Comparison of ENCODE assay signal across 8 mouse cellular contexts in the genomic region with DNA sequence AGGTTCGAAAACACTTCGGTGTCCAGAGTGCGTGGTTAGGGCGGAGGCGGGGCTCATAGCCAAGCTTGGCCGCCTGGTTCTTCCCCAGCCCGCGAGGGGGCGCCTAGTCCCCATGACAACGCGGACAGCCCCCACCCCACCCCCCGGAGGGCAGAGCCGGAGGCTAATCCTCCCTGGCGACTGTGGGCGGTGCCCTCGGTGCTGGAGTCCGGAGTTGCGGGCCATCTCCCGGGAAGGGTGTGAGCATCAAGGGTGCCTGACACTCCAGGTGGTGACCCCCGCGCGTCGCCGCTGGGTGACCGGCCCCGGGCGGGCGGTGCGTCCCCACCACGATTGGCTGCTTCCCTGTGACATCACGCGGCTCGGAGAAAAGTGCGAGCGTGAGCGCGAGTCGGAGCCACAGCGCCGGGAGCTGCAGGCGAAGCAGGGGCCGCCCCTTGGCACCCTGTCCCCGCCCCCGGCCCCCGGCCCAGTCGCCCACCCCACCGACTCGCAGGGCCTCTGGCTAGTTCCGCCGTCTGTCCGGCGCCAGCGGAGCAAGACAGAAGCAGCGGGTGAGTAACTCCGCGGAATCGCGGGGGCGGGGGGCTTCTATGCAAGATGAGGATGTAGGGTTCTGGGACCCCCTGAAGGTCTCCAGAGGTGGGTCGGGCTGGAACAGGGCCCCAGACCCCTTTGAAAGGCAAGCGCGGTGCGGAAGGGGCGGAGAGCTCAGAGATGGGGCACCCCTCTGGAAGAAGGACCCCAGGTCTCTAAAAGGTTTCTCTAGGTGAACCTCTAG. TPM values are rescaled to one million over a fixed set of nuclear protein-coding genes. Genes with fewer than 3 reads are reported as not detected.
DNase-seq lines count a peak whose midpoint lies in the region; ATAC-seq and TF ChIP-seq lines count a peak whose summit lies in the region.

No protein-coding gene starts in this region.

- H3K36me3 ChIP-seq in heart, postnatal 0 days (replicated peaks; ENCODE audit: control insufficient read depth, insufficient read depth, low read length): peaks cover 21% of the 10 kb centered on the region
- H3K36me3 ChIP-seq in liver, postnatal 0 days (replicated peaks; ENCODE audit: insufficient read depth, low read length): peaks cover 13% of the 10 kb centered on the region

- peak overlapping the region; percentile 53 for H3K4me3 ChIP-seq in heart, postnatal 0 days (ENCODE audit: low read depth, low read length)
- H3K4me3 ChIP-seq in liver, postnatal 0 days (ENCODE audit: low read depth, low read length): peak overlapping the region; percentile 52

- H3K27me3 ChIP-seq in heart, postnatal 0 days (ENCODE audit: control insufficient read depth, insufficient read depth, low read length): peaks cover 41% of the 10 kb centered on the region
- peaks cover 49% of the 10 kb centered on the region for H3K27me3 ChIP-seq in liver, postnatal 0 days (ENCODE audit: insufficient read depth, low read length)

- no peak overlapping the region for H3K27ac ChIP-seq in heart, postnatal 0 days (ENCODE audit: low read depth)
- no peak overlapping the region for H3K27ac ChIP-seq in liver, postnatal 0 days (ENCODE audit: low read depth)

- peak; percentile 20; the same call in 1 of the 2 replicates for TF ChIP-seq CTCF in heart, postnatal 0 days (IDR thresholded peaks at IDR 0.05; ENCODE audit: low read depth)
- peak; percentile 58 for TF ChIP-seq CTCF in liver, postnatal 0 days (IDR thresholded peaks at IDR 0.05; ENCODE audit: low read depth)

- no peak for TF ChIP-seq EP300 in heart, postnatal 0 days (IDR thresholded peaks at IDR 0.05; ENCODE audit: low read depth)
- no peak for TF ChIP-seq EP300 in liver, postnatal 0 days (IDR thresholded peaks at IDR 0.05; ENCODE audit: low read depth)

- whole genome bisulfite sequencing in heart, postnatal 0 days: 2% methylated on average over 63 of the region's 64 CpGs
- under 1% methylated on average over 64 of the region's 64 CpGs for WGBS in liver, postnatal 0 days (ENCODE audit: insufficient replicate concordance)

- DNase-seq in layer of hippocampus, adult 11-12 months (ENCODE audit: low spot score): peak; percentile 75
- DNase-seq in layer of hippocampus, adult 9-10 months (ENCODE audit: low spot score): no peak
- peak; percentile 88 for DNase-seq in embryo, embryonic 9.5 days (ENCODE audit: extremely low spot score)
- DNase-seq in heart, postnatal 0 days (ENCODE audit: low spot score): no peak
- DNase-seq in kidney, postnatal 4 days: peak; percentile 79 to 84
- peak; percentile 68 for DNase-seq in liver, postnatal 0 days
- peak; percentile 68 for DNase-seq in retina, adult 2 months (ENCODE audit: low read depth, low spot score)
- DNase-seq in urinary bladder, postnatal 36 days (ENCODE audit: low spot score in 2 of 2): no peak

- H3K9ac ChIP-seq in heart, postnatal 0 days (replicated peaks; ENCODE audit: low read depth, low read length): no peak overlapping the region
- no peak overlapping the region for H3K9ac ChIP-seq in liver, postnatal 0 days (replicated peaks)

- peak; percentile 28 for ATAC-seq in heart, postnatal 0 days (ENCODE audit: insufficient read depth, low read depth)
- peak; percentile 54 for ATAC-seq in liver, postnatal 0 days

- peak overlapping the region; percentile 74 for H3K4me2 ChIP-seq in heart, postnatal 0 days (ENCODE audit: low read depth, low read length)
- H3K4me2 ChIP-seq in liver, postnatal 0 days (ENCODE audit: low read depth, low read length): peak overlapping the region; percentile 80

- peaks cover 8% of the 10 kb centered on the region for H3K4me1 ChIP-seq in heart, postnatal 0 days (ENCODE audit: control insufficient read depth, insufficient read depth)
- H3K4me1 ChIP-seq in liver, postnatal 0 days (ENCODE audit: insufficient read depth): peaks cover 30% of the 10 kb centered on the region

- no peaks in the 10 kb centered on the region for H3K9me3 ChIP-seq in heart, postnatal 0 days (replicated peaks; ENCODE audit: control insufficient read depth, low read length)
- no peaks in the 10 kb centered on the region for H3K9me3 ChIP-seq in liver, postnatal 0 days (ENCODE audit: low read length)

RNA-seq across cellular contexts. Expression of a gene that starts 5.1 kb away (rescaled TPM):
- 0.27 TPM in 1 of 2 replicates, not detected in the other for total RNA-seq in heart, postnatal 0 days (2014; rRNA removed; ENCODE audit: low replicate concordance)
- not detected in 2 replicates for polyA plus RNA-seq in heart, postnatal 0 days (2015; fragmentation: Nextera tagmentation; extraction: Ambion mirVana)
- not detected in 2 replicates for polyA plus RNA-seq in liver, postnatal 0 days (2015; fragmentation: Nextera tagmentation; extraction: Ambion mirVana)

RNA-seq across cellular contexts. Expression of a gene that starts 10.1 kb away (rescaled TPM):
- 18.5 and 48.2 TPM in 2 replicates for total RNA-seq in heart, postnatal 0 days (2014; rRNA removed; ENCODE audit: low replicate concordance)
- polyA plus RNA-seq in heart, postnatal 0 days (2015; fragmentation: Nextera tagmentation; extraction: Ambion mirVana): 100 and 119 TPM in 2 replicates
- 5.0 and 6.8 TPM in 2 replicates for polyA plus RNA-seq in liver, postnatal 0 days (2015; fragmentation: Nextera tagmentation; extraction: Ambion mirVana)

RNA-seq across cellular contexts. Expression of a gene that starts 23.5 kb away (rescaled TPM):
- not detected in 2 replicates for total RNA-seq in heart, postnatal 0 days (2014; rRNA removed; ENCODE audit: low replicate concordance)
- 0.89 and 0.93 TPM in 2 replicates for polyA plus RNA-seq in heart, postnatal 0 days (2015; fragmentation: Nextera tagmentation; extraction: Ambion mirVana)
- 0.13 and 0.20 TPM in 2 replicates for polyA plus RNA-seq in liver, postnatal 0 days (2015; fragmentation: Nextera tagmentation; extraction: Ambion mirVana)

RNA-seq across cellular contexts. Expression of a gene that starts 53.7 kb away (rescaled TPM):
- total RNA-seq in heart, postnatal 0 days (2014; rRNA removed; ENCODE audit: low replicate concordance): 77.0 and 77.9 TPM in 2 replicates
- polyA plus RNA-seq in heart, postnatal 0 days (2015; fragmentation: Nextera tagmentation; extraction: Ambion mirVana): 24.0 and 26.2 TPM in 2 replicates
- polyA plus RNA-seq in liver, postnatal 0 days (2015; fragmentation: Nextera tagmentation; extraction: Ambion mirVana): 13.9 and 15.9 TPM in 2 replicates

Comparison
In these comparisons a context has a peak if more than half of its experiments do, and no peak if none do; other contexts are left out.
1. DNase-seq: peak in layer of hippocampus, adult 11-12 months (single experiment), embryo, embryonic 9.5 days (single experiment), kidney, postnatal 4 days (2 of 2), liver, postnatal 0 days (single experiment) and retina, adult 2 months (single experiment); none in layer of hippocampus, adult 9-10 months (single experiment), heart, postnatal 0 days (single experiment) and urinary bladder, postnatal 36 days (0 of 2).
2. RNA of a gene that starts 10.1 kb away (polyA plus RNA-seq): 100 to 119 TPM in heart, postnatal 0 days; 5.0 to 6.8 TPM in liver, postnatal 0 days; every median in the first group is over 10 times any median in the second.